Mouse (Mus musculus): ENCODE measurements around the gene St6galnac3.

St6galnac3 gene

GRCm38 (mm10) chr3:153733364-153734159, 8.6 kb upstream of the St6galnac3 start:
- no peak for DNase-seq (ENCODE audit: low read depth, low spot score)

GRCm38 (mm10) chr3:153732749-153733148, 7.8 kb upstream of the St6galnac3 start:
- no peak for DNase-seq (ENCODE audit: low read depth, low spot score)

- DNase-seq (ENCODE audit: low read depth, low spot score): no peak
These were observed 7.1 kb upstream of the St6galnac3 start for GRCm38 (mm10) chr3:153732035-153732434.

GRCm38 (mm10) chr3:153728577-153728976, 3.6 kb upstream of the St6galnac3 start:
- no peak for DNase-seq (ENCODE audit: low read depth, low spot score)

- no peak for DNase-seq (ENCODE audit: low read depth, low spot score)
These were observed 1.4 kb downstream of the St6galnac3 start for GRCm38 (mm10) chr3:153723467-153724079.

- DNase-seq (ENCODE audit: low read depth, low spot score): no peak
These were observed 3.4 kb downstream of the St6galnac3 start for GRCm38 (mm10) chr3:153721525-153721924.

- no peak for DNase-seq (ENCODE audit: low read depth, low spot score)
These were observed 4.1 kb downstream of the St6galnac3 start for GRCm38 (mm10) chr3:153720922-153721321.

GRCm38 (mm10) chr3:153720296-153720695, 4.7 kb downstream of the St6galnac3 start:
- DNase-seq (ENCODE audit: low read depth, low spot score): no peak

GRCm38 (mm10) chr3:153719256-153719970, 5.6 kb downstream of the St6galnac3 start:
- DNase-seq (ENCODE audit: low read depth, low spot score): no peak

- no peak for DNase-seq (ENCODE audit: low read depth, low spot score)
These were observed 6.2 kb downstream of the St6galnac3 start for GRCm38 (mm10) chr3:153718724-153719123.

- DNase-seq (ENCODE audit: low read depth, low spot score): no peak
These were observed 7.2 kb downstream of the St6galnac3 start for GRCm38 (mm10) chr3:153717742-153718141.

GRCm38 (mm10) chr3:153715646-153716045, 9.3 kb downstream of the St6galnac3 start:
- DNase-seq (ENCODE audit: low read depth, low spot score): no peak

GRCm38 (mm10) chr3:153710545-153710944, 14.4 kb downstream of the St6galnac3 start:
- no peak for DNase-seq (ENCODE audit: low read depth, low spot score)

- no peak for DNase-seq (ENCODE audit: low read depth, low spot score)
These were observed 17.3 kb downstream of the St6galnac3 start for GRCm38 (mm10) chr3:153707687-153708086.

GRCm38 (mm10) chr3:153706901-153707300, 18.1 kb downstream of the St6galnac3 start:
- DNase-seq (ENCODE audit: low read depth, low spot score): no peak

GRCm38 (mm10) chr3:153701752-153702740, 22.9 kb downstream of the St6galnac3 start:
- DNase-seq (ENCODE audit: low read depth, low spot score): no peak

GRCm38 (mm10) chr3:153701172-153701571, 23.8 kb downstream of the St6galnac3 start:
- DNase-seq (ENCODE audit: low read depth, low spot score): no peak

GRCm38 (mm10) chr3:153699086-153699485, 25.9 kb downstream of the St6galnac3 start:
- no peak for DNase-seq (ENCODE audit: low read depth, low spot score)

- DNase-seq (ENCODE audit: low read depth, low spot score): no peak
These were observed 32.0 kb downstream of the St6galnac3 start for GRCm38 (mm10) chr3:153692978-153693377.

- no peak for DNase-seq (ENCODE audit: low read depth, low spot score)
These were observed 32.7 kb downstream of the St6galnac3 start for GRCm38 (mm10) chr3:153692206-153692813.

GRCm38 (mm10) chr3:153691537-153691936, 33.4 kb downstream of the St6galnac3 start:
- no peak for DNase-seq (ENCODE audit: low read depth, low spot score)

All from WW6 (cell line).